Mouse (Mus musculus) cerebellum, adult 2 months (tissue): Measurements from ENCODE around the gene Plxna1. TPM values are rescaled to one million over a fixed set of nuclear protein-coding genes. Genes with fewer than 3 reads are reported as not detected.

Experiments used
- DNase-seq, 2 experiments: peaks; one replicate each; pipeline ENCODE4 v3.0.0; 2021
- H3K27ac ChIP-seq: fragments of 200-500 bp; 2 replicates; pipeline ENCODE4 v1.5.1; 2012; ENCODE audit warnings: low read length, control low read depth, inconsistent platforms; ENCODE audit not compliant: insufficient read depth
- H3K27me3 ChIP-seq: fragments of 200-500 bp; 2 replicates; pipeline ENCODE4 v1.6.1; 2012; ENCODE audit warnings: inconsistent platforms, mild to moderate bottlenecking, low read length, moderate library complexity; ENCODE audit not compliant: control insufficient read depth, insufficient read depth
- H3K4me1 ChIP-seq: fragments of 200-500 bp; 2 replicates; pipeline ENCODE4 v1.6.1; 2011; ENCODE audit warnings: low read length; ENCODE audit not compliant: control insufficient read depth, insufficient read depth
- H3K4me3 ChIP-seq: fragments of 200-500 bp; replicated peaks from 2 replicates; pipeline ENCODE3; 2011; ENCODE audit warnings: mild to moderate bottlenecking, low read depth, low read length, control low read depth; ENCODE audit not compliant: insufficient read depth
- CTCF ChIP-seq: fragments of 200-500 bp; IDR thresholded peaks from 2 replicates; pipeline ENCODE4 v1.5.1; 2011; ENCODE audit warnings: low read depth, mild to moderate bottlenecking, control low read depth, low read length, moderate library complexity, borderline replicate concordance; ENCODE audit not compliant: insufficient read depth
- POLR2A ChIP-seq: fragments of 200-500 bp; IDR thresholded peaks from 2 replicates; pipeline ENCODE4 v1.6.1; 2011; ENCODE audit warnings: low read length, control low read depth, borderline replicate concordance; ENCODE audit not compliant: insufficient read depth
- WGBS: fragments of 180-500 bp; shearing (Covaris S2); methylation state at CpG from one replicate; pipeline ENCODE4 v1.1.7; 2018; 5-methylcytosine and 5-hydroxymethylcytosine counted together
- polyA plus RNA-seq: library from polyadenylated mRNA; depleted of rRNA; stranded (reverse); fragments of >200 nt; gene quantifications from 2 replicates; pipeline ENCODE4 v1.2.3, GENCODE M21; 2012; rRNA removed

Plxna1 gene
- 50.0 and 59.7 TPM in 2 replicates for polyA plus RNA-seq

DNA sequence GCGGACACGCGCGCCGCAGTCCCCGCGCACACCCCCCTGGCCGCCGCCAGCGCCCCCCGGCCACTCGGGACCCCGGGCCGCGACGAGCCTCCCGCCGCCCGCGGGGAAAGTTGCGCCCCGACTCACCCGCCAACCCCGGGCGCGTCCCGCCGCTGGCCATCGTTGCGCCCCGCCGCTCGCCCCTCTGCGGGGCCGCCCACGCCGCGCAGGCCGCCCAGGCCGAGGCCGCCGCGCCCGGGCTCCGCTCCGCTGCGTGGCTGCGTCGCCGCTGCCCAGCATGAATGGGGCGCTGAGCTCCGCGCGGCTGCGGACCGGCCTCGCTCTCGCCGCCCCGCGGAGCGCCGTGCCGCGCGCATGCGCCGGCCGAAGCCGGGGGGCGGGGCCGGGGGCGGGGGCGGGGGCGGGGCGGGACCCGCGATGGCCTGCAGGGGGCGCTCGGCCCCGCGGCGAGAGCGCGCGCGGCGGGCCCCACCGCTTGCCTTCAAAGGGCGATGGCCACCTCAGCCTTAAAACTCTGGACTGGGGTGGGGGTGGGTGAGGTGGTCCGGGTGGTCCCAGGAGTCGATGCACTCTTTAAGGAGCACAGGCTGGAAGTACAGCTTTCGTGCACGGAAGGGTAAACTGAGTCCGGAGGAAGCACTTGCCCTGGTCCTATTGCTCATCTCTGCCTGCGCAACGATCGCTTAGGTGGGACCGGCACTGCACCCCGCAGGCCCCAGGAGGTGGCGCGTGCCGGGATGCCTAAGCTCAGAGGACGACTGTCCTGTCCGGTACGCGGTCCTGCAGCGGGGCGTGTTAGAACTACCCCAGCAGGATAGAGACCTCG, at the start of gene Plxna1:
Gene Plxna1, minus strand, starts transcription at position 340 of the 826 bp plus-strand sequence.
- peak; percentile 66 to 79 for DNase-seq
- H3K27ac ChIP-seq, result peak within 1 kb of the TSS; percentile 75
- peak; percentile 52 for TF ChIP-seq CTCF
- TF ChIP-seq POLR2A, result peak; percentile 69
- WGBS, result 3% methylated on average over 109 of the region's 110 CpGs
- peak within 1 kb of the TSS; percentile 87 for H3K4me3 ChIP-seq
- no peaks in the 10 kb centered on the region for H3K27me3 ChIP-seq
- peaks cover 32% of the 10 kb centered on the region for H3K4me1 ChIP-seq

GRCm38 (mm10) chr6:89409041-89409440, 46.6 kb upstream of the Plxna1 start:
- 100% methylated on average over 1 of the region's 1 CpGs for WGBS
- Histone ChIP-seq H3K4me1 (peaks cover 30% of the 10 kb centered on the region), H3K27ac (no peak overlapping the region), H3K4me3 (no peak overlapping the region), H3K27me3 (no peaks in the 10 kb centered on the region)
- peak; percentile 33 for DNase-seq
- TF ChIP-seq CTCF, result no peak
- no peak for TF ChIP-seq POLR2A

GRCm38 (mm10) chr6:89408259-89408658, 45.8 kb upstream of the Plxna1 start:
- TF ChIP-seq CTCF (no peak), POLR2A (no peak)
- peak in 1 of 2 experiments; percentile 34 for DNase-seq
- peaks cover 30% of the 10 kb centered on the region for H3K4me1 ChIP-seq
- WGBS, result 60% methylated on average over 5 of the region's 5 CpGs
- no peak overlapping the region for H3K4me3 ChIP-seq
- no peaks in the 10 kb centered on the region for H3K27me3 ChIP-seq
- H3K27ac ChIP-seq, result no peak overlapping the region

GRCm38 (mm10) chr6:89407247-89407889, 44.9 kb upstream of the Plxna1 start:
- Histone ChIP-seq H3K27ac (no peak overlapping the region), H3K4me1 (peaks cover 30% of the 10 kb centered on the region), H3K27me3 (no peaks in the 10 kb centered on the region), H3K4me3 (no peak overlapping the region)
- WGBS, result 34% methylated on average over 3 of the region's 3 CpGs
- DNase-seq, result no peak
- TF ChIP-seq POLR2A, result no peak
- no peak for TF ChIP-seq CTCF

DNA sequence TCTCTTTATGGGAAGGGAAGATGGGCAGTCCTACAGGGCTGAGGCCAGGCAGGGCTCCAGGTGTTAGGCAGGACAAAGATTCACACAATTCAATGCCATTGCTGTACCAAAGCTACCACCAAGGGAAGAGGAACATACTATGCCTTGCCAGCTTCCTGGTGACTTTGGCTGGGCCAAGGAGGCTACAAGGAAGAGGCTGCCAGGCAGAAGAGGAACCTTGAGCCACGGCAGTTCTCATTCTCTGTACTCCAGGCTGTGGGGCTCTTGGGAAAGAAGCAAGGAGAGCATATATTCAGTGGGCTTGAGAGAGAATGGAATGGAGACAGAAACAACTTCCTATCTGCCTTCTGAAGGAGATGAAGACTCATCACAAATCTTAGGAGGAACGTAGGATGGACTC, 42.5 kb upstream of the Plxna1 start:
- H3K27ac ChIP-seq, result no peak overlapping the region
- peaks cover 30% of the 10 kb centered on the region for H3K4me1 ChIP-seq
- no peak for TF ChIP-seq CTCF
- no peak for TF ChIP-seq POLR2A
- WGBS, result 70% methylated on average over 2 of the region's 2 CpGs
- DNase-seq, result no peak
- no peaks in the 10 kb centered on the region for H3K27me3 ChIP-seq
- H3K4me3 ChIP-seq, result no peak overlapping the region

DNA sequence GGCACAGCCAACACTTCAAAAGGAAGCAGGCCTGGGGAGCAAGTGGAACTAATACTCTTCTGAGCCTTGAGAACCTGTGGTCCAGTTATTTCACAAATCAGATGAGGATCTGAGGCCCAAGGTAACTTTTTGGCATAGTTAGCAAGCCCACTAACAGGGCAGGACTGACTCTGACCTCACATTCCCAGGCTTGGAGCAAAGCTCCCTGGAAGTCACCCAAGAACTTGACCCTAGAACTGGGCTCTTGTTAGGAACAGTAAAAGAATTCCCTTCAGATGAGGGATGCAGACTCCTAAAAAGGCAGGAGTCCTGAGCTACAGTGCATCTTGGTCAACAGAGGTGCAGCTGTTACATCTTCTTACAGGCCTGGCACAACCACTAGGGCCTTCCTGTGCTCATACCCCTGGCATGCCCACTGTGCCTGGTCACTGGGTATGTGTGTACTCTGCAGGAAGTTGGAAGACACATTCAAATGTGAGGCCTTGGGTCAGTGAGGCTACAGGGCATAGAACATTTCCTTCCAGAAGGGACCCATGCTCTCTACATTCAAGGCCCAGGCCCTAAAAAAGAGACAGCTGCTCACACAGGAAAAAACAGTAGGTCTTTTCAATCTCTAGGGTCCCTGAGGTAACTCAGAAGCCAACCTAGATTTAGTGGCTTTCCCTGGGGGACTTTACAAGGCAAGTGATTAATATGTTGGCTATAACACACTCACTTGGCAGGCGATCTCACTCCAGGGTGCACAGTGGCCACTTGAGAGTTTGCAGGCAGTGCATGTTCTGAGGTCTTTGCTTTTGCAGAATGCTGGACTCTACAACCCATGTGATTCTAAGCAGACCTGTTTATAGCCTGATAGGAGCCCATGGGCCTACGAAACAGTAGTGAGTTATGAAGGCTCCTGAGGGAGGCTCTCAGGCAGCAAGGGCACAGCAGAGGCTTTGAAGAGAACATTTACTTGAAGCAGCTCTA, 41.1 kb upstream of the Plxna1 start:
- Histone ChIP-seq H3K4me1 (peaks cover 24% of the 10 kb centered on the region), H3K27me3 (no peaks in the 10 kb centered on the region), H3K4me3 (no peak overlapping the region), H3K27ac (no peak overlapping the region)
- DNase-seq, result no peak
- 96% methylated on average over 2 of the region's 2 CpGs for WGBS
- no peak for TF ChIP-seq CTCF
- no peak for TF ChIP-seq POLR2A

GRCm38 (mm10) chr6:89402406-89402805, 40.0 kb upstream of the Plxna1 start:
- Histone ChIP-seq H3K27me3 (no peaks in the 10 kb centered on the region), H3K4me1 (peaks cover 19% of the 10 kb centered on the region), H3K27ac (no peak overlapping the region), H3K4me3 (no peak overlapping the region)
- TF ChIP-seq POLR2A (no peak), CTCF (no peak)
- no peak for DNase-seq
- WGBS, result 97% methylated on average over 2 of the region's 2 CpGs
